In the genomic region with DNA sequence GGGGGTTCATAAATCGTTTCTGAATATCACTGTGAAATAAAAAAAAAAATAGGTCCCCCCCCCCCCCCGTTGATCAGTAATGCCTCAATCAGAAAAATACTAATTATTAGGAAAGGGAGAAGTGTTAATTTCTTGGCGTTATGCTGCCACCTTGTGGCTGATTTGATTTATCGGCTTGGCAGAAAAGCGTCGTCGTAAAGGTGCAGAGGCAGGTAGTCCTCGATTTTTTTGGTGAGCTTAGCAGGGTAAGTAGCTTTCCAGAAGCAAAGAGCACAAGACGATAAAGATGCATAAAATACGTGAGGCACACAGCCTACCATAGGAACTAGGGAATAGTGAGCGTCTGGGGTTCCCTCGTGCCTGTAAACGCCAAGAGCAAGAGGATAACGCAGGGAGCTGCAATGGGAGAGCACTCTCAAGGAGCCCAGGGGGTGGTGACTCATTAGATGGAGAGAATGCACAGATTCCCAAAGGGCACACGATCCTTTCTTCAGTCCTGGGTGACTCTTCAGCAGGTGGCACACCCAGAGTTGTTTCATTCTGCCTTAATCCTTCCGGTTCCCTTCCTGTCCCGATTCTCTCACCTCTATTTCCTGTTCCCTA, we compare ENCODE assay signal across 8 mouse cellular contexts. TPM values are rescaled to one million over a fixed set of nuclear protein-coding genes. Genes with fewer than 3 reads are reported as not detected.
DNase-seq lines count a peak whose midpoint lies in the region; ATAC-seq and TF ChIP-seq lines count a peak whose summit lies in the region.

No protein-coding gene starts in this region.

- H3K9me3 ChIP-seq in embryonic facial prominence, embryonic 14.5 days (ENCODE audit: control insufficient read depth, low read length), result no peaks in the 10 kb centered on the region
- H3K9me3 ChIP-seq in hindbrain, embryonic 12.5 days (replicated peaks), result no peaks in the 10 kb centered on the region

- no peak for TF ChIP-seq POLR2A in small intestine, adult 2 months (IDR thresholded peaks at IDR 0.05; ENCODE audit: low read depth, low read length)

- intact Hi-C loops in gastrocnemius, postnatal 14 days (cut with DNase I; ENCODE audit: low total_unique reads), result loop anchor here (2.0 to 5.0 kb wide), 2 partner anchors 243 to 500 kb away; no protein-coding TSS in a partner anchor
- intact Hi-C loops in left cerebral cortex, postnatal 14 days (cut with DNase I), result loop anchor here (2.0 to 5.0 kb wide), 3 partner anchors 225 to 505 kb away; no protein-coding TSS in a partner anchor

- H3K36me3 ChIP-seq in embryonic facial prominence, embryonic 14.5 days (ENCODE audit: control insufficient read depth, insufficient read depth, low read length), result no peaks in the 10 kb centered on the region
- no peaks in the 10 kb centered on the region for H3K36me3 ChIP-seq in hindbrain, embryonic 12.5 days
- no peaks in the 10 kb centered on the region for H3K36me3 ChIP-seq in small intestine, adult 2 months (ENCODE audit: control insufficient read depth, insufficient read depth, low read length)

- no peak overlapping the region for H3K4me3 ChIP-seq in embryonic facial prominence, embryonic 14.5 days (ENCODE audit: low read depth, low read length)
- no peak overlapping the region for H3K4me3 ChIP-seq in hindbrain, embryonic 12.5 days
- H3K4me3 ChIP-seq in small intestine, adult 2 months (ENCODE audit: low read depth, low read length), result peak overlapping the region; percentile 32; the same call in 1 of the 2 replicates

- no peaks in the 10 kb centered on the region for H3K4me1 ChIP-seq in embryonic facial prominence, embryonic 14.5 days (ENCODE audit: control insufficient read depth, insufficient read depth, low read length)
- H3K4me1 ChIP-seq in hindbrain, embryonic 12.5 days, result no peaks in the 10 kb centered on the region
- H3K4me1 ChIP-seq in small intestine, adult 2 months (ENCODE audit: control insufficient read depth, insufficient read depth, insufficient read length, low read length), result no peaks in the 10 kb centered on the region

- WGBS in embryonic facial prominence, embryonic 14.5 days, result 13% methylated on average over 17 of the region's 17 CpGs
- 16% methylated on average over 17 of the region's 17 CpGs for WGBS in hindbrain, embryonic 12.5 days
- 4% methylated on average over 17 of the region's 17 CpGs for WGBS in small intestine, adult 2 months

- H3K4me2 ChIP-seq in embryonic facial prominence, embryonic 14.5 days (ENCODE audit: low read depth, low read length), result peak overlapping the region; percentile 25
- peak overlapping the region; percentile 25; the same call in 1 of the 2 replicates for H3K4me2 ChIP-seq in hindbrain, embryonic 12.5 days (replicated peaks)

- no peaks in the 10 kb centered on the region for H3K27me3 ChIP-seq in embryonic facial prominence, embryonic 14.5 days (replicated peaks; ENCODE audit: control insufficient read depth, insufficient read depth, low read length)
- H3K27me3 ChIP-seq in hindbrain, embryonic 12.5 days, result peaks cover 33% of the 10 kb centered on the region
- H3K27me3 ChIP-seq in small intestine, adult 2 months (ENCODE audit: control insufficient read depth, insufficient read depth, low read length), result no peaks in the 10 kb centered on the region

- 0 out of 2 replicates have a peak, but pooled peaks have one; percentile 18 for ATAC-seq in embryonic facial prominence, embryonic 14.5 days (ENCODE audit: low read depth)
- no peak for ATAC-seq in hindbrain, embryonic 12.5 days (ENCODE audit: low FRiP score)
- peak; percentile 61 for ATAC-seq in megakaryocyte progenitor cell, adult 5-6 weeks (replicated peaks; ENCODE audit: poor library complexity)

- H3K27ac ChIP-seq in embryonic facial prominence, embryonic 14.5 days (replicated peaks; ENCODE audit: low read depth, low read length), result no peak overlapping the region
- no peak overlapping the region for H3K27ac ChIP-seq in hindbrain, embryonic 12.5 days
- no peak overlapping the region for H3K27ac ChIP-seq in small intestine, adult 2 months (ENCODE audit: insufficient read depth, low read depth, low read length)

- 0 out of 2 replicates have a peak overlapping the region, but pooled peaks have one; percentile 19 for H3K9ac ChIP-seq in embryonic facial prominence, embryonic 14.5 days (ENCODE audit: low read depth, low read length)
- H3K9ac ChIP-seq in hindbrain, embryonic 12.5 days, result no peak overlapping the region

- TF ChIP-seq CTCF in small intestine, adult 2 months (IDR thresholded peaks at IDR 0.05; ENCODE audit: extremely low read depth, insufficient read length, insufficient replicate concordance, low read depth, low read length), result peak; percentile 11; the same call in 1 of the 2 replicates

- DNase-seq in gastrocnemius, adult 18-20 months (ENCODE audit: low spot score), result peak; percentile 44
- DNase-seq in gastrocnemius, postnatal 14 days, result no peak
- peak; percentile 40 to 55 for DNase-seq in adrenal gland, postnatal 36 days
- peak; percentile 63 for DNase-seq in embryonic facial prominence, embryonic 14.5 days (ENCODE audit: low spot score)
- DNase-seq in left cerebral cortex, postnatal 14 days (ENCODE audit: low spot score in 2 of 2), result peak; percentile 33 to 71

RNA-seq across cellular contexts. Expression of a gene that starts 3.8 kb away (rescaled TPM):
- total RNA-seq in gastrocnemius, adult 18-20 months (2021), result not detected
- total RNA-seq in gastrocnemius, postnatal 14 days (2021), result not detected
- total RNA-seq in adrenal gland, postnatal 36 days (2021), result not detected
- polyA plus RNA-seq in embryonic facial prominence, embryonic 14.5 days (2014; fragmentation: Nextera tagmentation; extraction: Ambion mirVana), result not detected in 2 replicates
- not detected in 2 replicates for polyA plus RNA-seq in hindbrain, embryonic 12.5 days (2016; fragmentation: Nextera tagmentation; extraction: Ambion mirVana)
- not detected for total RNA-seq in left cerebral cortex, postnatal 14 days (2021)
- not detected in 2 replicates for total RNA-seq in megakaryocyte progenitor cell, adult 5-6 weeks (2015)
- total RNA-seq in megakaryocyte progenitor cell, adult 5-6 weeks (2017), result not detected in 2 replicates
- not detected in 2 replicates for polyA plus RNA-seq in small intestine, adult 2 months (2012; rRNA removed)

RNA-seq across cellular contexts. Expression of a gene that starts 49.9 kb away (rescaled TPM):
- 1 to 10 TPM; 7.2 to 7.9 TPM for total RNA-seq in gastrocnemius, adult 18-20 months (2021)
- total RNA-seq in gastrocnemius, postnatal 14 days (2021), result 1 to 10 TPM; 5.0 to 6.2 TPM
- 10 to 100 TPM; 17.7 to 24.9 TPM for total RNA-seq in adrenal gland, postnatal 36 days (2021)
- polyA plus RNA-seq in embryonic facial prominence, embryonic 14.5 days (2014; fragmentation: Nextera tagmentation; extraction: Ambion mirVana), result 26.8 and 28.0 TPM in 2 replicates
- 30.1 and 32.5 TPM in 2 replicates for polyA plus RNA-seq in hindbrain, embryonic 12.5 days (2016; fragmentation: Nextera tagmentation; extraction: Ambion mirVana)
- total RNA-seq in left cerebral cortex, postnatal 14 days (2021), result 10 to 100 TPM; 12.1 to 15.4 TPM
- 20.2 and 21.6 TPM in 2 replicates for total RNA-seq in megakaryocyte progenitor cell, adult 5-6 weeks (2015)
- total RNA-seq in megakaryocyte progenitor cell, adult 5-6 weeks (2017), result 27.7 and 29.8 TPM in 2 replicates
- 2.7 and 5.1 TPM in 2 replicates for polyA plus RNA-seq in small intestine, adult 2 months (2012; rRNA removed)

RNA-seq across cellular contexts. Expression of a gene that starts 50.1 kb away (rescaled TPM):
- total RNA-seq in gastrocnemius, adult 18-20 months (2021), result 10 to 100 TPM; 36.7 to 37.4 TPM
- total RNA-seq in gastrocnemius, postnatal 14 days (2021), result 10 to 100 TPM; 36.0 to 41.9 TPM
- total RNA-seq in adrenal gland, postnatal 36 days (2021), result 10 to 100 TPM; 80.8 to 81.5 TPM
- 100 and 108 TPM in 2 replicates for polyA plus RNA-seq in embryonic facial prominence, embryonic 14.5 days (2014; fragmentation: Nextera tagmentation; extraction: Ambion mirVana)
- polyA plus RNA-seq in hindbrain, embryonic 12.5 days (2016; fragmentation: Nextera tagmentation; extraction: Ambion mirVana), result 104 and 112 TPM in 2 replicates
- total RNA-seq in left cerebral cortex, postnatal 14 days (2021), result 10 to 100 TPM; 69.0 to 70.0 TPM
- total RNA-seq in megakaryocyte progenitor cell, adult 5-6 weeks (2015), result 86.1 and 89.8 TPM in 2 replicates
- total RNA-seq in megakaryocyte progenitor cell, adult 5-6 weeks (2017), result 186 and 206 TPM in 2 replicates
- polyA plus RNA-seq in small intestine, adult 2 months (2012; rRNA removed), result 12.1 and 19.6 TPM in 2 replicates
